Mouse (Mus musculus) gastrocnemius, adult 2 months (tissue): ENCODE results near the gene Hist1h2bc. TPM values are rescaled to one million over a fixed set of nuclear protein-coding genes. Genes with fewer than 3 reads are reported as not detected.
"Not testable (repeated sequence)": the region's sequence is repeated elsewhere in the genome, so short reads cannot be mapped to it uniquely, and the experiment has no call there.

ENCODE experiments used
- DNase-seq: peaks from one replicate; pipeline ENCODE4 v3.0.0; 2022
- H3K27ac ChIP-seq: fragments of 200-600 bp; 2 replicates; pipeline ENCODE4 v1.8.1; 2022; ENCODE audit warnings: mild to moderate bottlenecking
- H3K4me3 ChIP-seq: fragments of 200-600 bp; 2 replicates; pipeline ENCODE4 v1.8.1; 2022; ENCODE audit warnings: mild to moderate bottlenecking, moderate library complexity
- CTCF ChIP-seq: fragments of 200-600 bp; IDR thresholded peaks from 2 replicates; pipeline ENCODE4 v1.8.1; 2022; ENCODE audit warnings: antibody characterized with exemption, mild to moderate bottlenecking, moderate library complexity
- intact Hi-C: fragments of 180-260 bp; cut with DNase I; formaldehyde crosslinking; loops from one replicate; pipeline ENCODE4 v1.15.1; 2025
- long read RNA-seq, 2 experiments: library from polyadenylated mRNA; stranded (forward); transcript quantifications; one replicate each; pipeline ENCODE4 v2.0.0; 2021
- total RNA-seq, 2 experiments: library from RNA; stranded (reverse); gene quantifications; 2 replicates each; pipeline ENCODE4 v1.2.3; 2021

Hist1h2bc gene
- 10 to 100 TPM; 59.1 to 76.4 TPM for total RNA-seq
- long read RNA-seq, experiment 1, transcript Hist1h2bc-201 (2 exons, 1,156 nt), result major isoform, 60 of 102 reads
- long read RNA-seq, experiment 1, partial matches to known transcripts, result 0 of 102 reads
- long read RNA-seq, experiment 1, other reads (novel, unspliced or antisense), result 42 of 102 reads
- long read RNA-seq, experiment 2, transcript Hist1h2bc-201 (2 exons, 1,156 nt), result major isoform, 73 of 101 reads
- long read RNA-seq, experiment 2, partial matches to known transcripts, result 27 of 101 reads
- long read RNA-seq, experiment 2, other reads (novel, unspliced or antisense), result 1 of 101 reads

GRCm38 (mm10) chr13:23683755-23684281 lies at the start of gene Hist1h2bc, which contains the start of gene Hist1h2ac:
Hist1h2bc (plus strand) TSS chr13:23684199.
Hist1h2ac (minus strand) TSS chr13:23683948.
- TF ChIP-seq CTCF, result no peak
- intact Hi-C loops, result loop anchor here (5.0 to 10.0 kb wide), 6 partner anchors 51 to 1969 kb away; partner anchors contain the start of genes Abt1, Hist1h1c, Hist1h1e and Hist1h2ai

GRCm38 (mm10) chr13:23659636-23660366 lies 24.2 kb upstream of the Hist1h2bc start:
- no peak for DNase-seq
- intact Hi-C loops, result no loop called here

More at GRCm38 (mm10) chr13:23683755-23684281, at the start of gene Hist1h2bc, which contains the start of gene Hist1h2ac:
- Histone ChIP-seq H3K27ac (peak within 1 kb of the TSS; percentile 94), H3K4me3 (peak within 1 kb of the TSS; percentile 83)
- peak; percentile 72 for DNase-seq

GRCm38 (mm10) chr13:23662536-23662935 lies 21.5 kb upstream of the Hist1h2bc start:
- DNase-seq, result no peak
- Histone ChIP-seq H3K4me3 (no peak overlapping the region), H3K27ac (no peak overlapping the region)
- intact Hi-C loops, result no loop called here
- TF ChIP-seq CTCF, result no peak

More at GRCm38 (mm10) chr13:23659636-23660366, 24.2 kb upstream of the Hist1h2bc start:
- TF ChIP-seq CTCF, result no peak
- Histone ChIP-seq H3K27ac (no peak overlapping the region), H3K4me3 (no peak overlapping the region)

- TF ChIP-seq CTCF, result no peak
- H3K27ac ChIP-seq, result no peak overlapping the region
- H3K4me3 ChIP-seq, result no peak overlapping the region
- intact Hi-C loops, result loop anchor here (5.0 to 10.0 kb wide), 6 partner anchors 53 to 1967 kb away; partner anchors contain the start of genes Abt1, Hist1h1c, Hist1h1e and Hist1h2ai
- DNase-seq, result no peak
These were observed 1.9 kb upstream of the Hist1h2bc start for GRCm38 (mm10) chr13:23681990-23682582.

GRCm38 (mm10) chr13:23682623-23682946 lies 1.4 kb upstream of the Hist1h2bc start:
- no peak overlapping the region for H3K4me3 ChIP-seq
- TF ChIP-seq CTCF, result no peak
- intact Hi-C loops, result loop anchor here (5.0 to 10.0 kb wide), 6 partner anchors 52 to 1968 kb away; partner anchors contain the start of genes Abt1, Hist1h1c, Hist1h1e and Hist1h2ai
- no peak overlapping the region for H3K27ac ChIP-seq
- DNase-seq, result no peak

GRCm38 (mm10) chr13:23682947-23683754 lies 848 bp upstream of the Hist1h2bc start:
- not testable (repeated sequence) for DNase-seq
- H3K4me3 ChIP-seq, result peak overlapping the region; percentile 83
- H3K27ac ChIP-seq, result peak overlapping the region; percentile 86
- intact Hi-C loops, result loop anchor here (5.0 to 10.0 kb wide), 6 partner anchors 52 to 1968 kb away; partner anchors contain the start of genes Abt1, Hist1h1c, Hist1h1e and Hist1h2ai

GRCm38 (mm10) chr13:23684295-23684945 lies 421 bp downstream of the Hist1h2bc start:
- Histone ChIP-seq H3K27ac (peak overlapping the region; percentile 94), H3K4me3 (peak overlapping the region; percentile 83)
- peak; percentile 37 for DNase-seq
- intact Hi-C loops, result loop anchor here (5.0 to 10.0 kb wide), 6 partner anchors 50 to 1970 kb away; partner anchors contain the start of genes Abt1, Hist1h1c, Hist1h1e and Hist1h2ai

GRCm38 (mm10) chr13:23685121-23685861 lies 1.3 kb downstream of the Hist1h2bc start:
- DNase-seq, result no peak
- intact Hi-C loops, result loop anchor here (10.0 kb wide), 3 partner anchors 50 to 1970 kb away; partner anchors contain the start of genes Hist1h1c, Hist1h2ai, Hist1h2bl and Hist1h3h
- TF ChIP-seq CTCF, result no peak
- Histone ChIP-seq H3K27ac (peak overlapping the region; percentile 94), H3K4me3 (peak overlapping the region; percentile 83)

GRCm38 (mm10) chr13:23685966-23686365 lies 2.0 kb downstream of the Hist1h2bc start:
- H3K4me3 ChIP-seq, result peak overlapping the region; percentile 83
- DNase-seq, result no peak
- no peak overlapping the region; the same call in 1 of the 2 replicates for H3K27ac ChIP-seq
- TF ChIP-seq CTCF, result no peak
- intact Hi-C loops, result loop anchor here (10.0 kb wide), 3 partner anchors 49 to 1971 kb away; partner anchors contain the start of genes Hist1h1c, Hist1h2ai, Hist1h2bl and Hist1h3h

GRCm38 (mm10) chr13:23687181-23687580 lies 3.2 kb downstream of the Hist1h2bc start:
- no peak overlapping the region for H3K27ac ChIP-seq
- intact Hi-C loops, result loop anchor here (10.0 kb wide), 3 partner anchors 48 to 1972 kb away; partner anchors contain the start of genes Hist1h1c, Hist1h2ai, Hist1h2bl and Hist1h3h
- DNase-seq, result no peak
- H3K4me3 ChIP-seq, result no peak overlapping the region
- TF ChIP-seq CTCF, result no peak
